Mouse (Mus musculus) embryonic fibroblast, embryonic 13.5 days (primary cell): Measurements from ENCODE around the gene Rora. TPM values are rescaled to one million over a fixed set of nuclear protein-coding genes. Genes with fewer than 3 reads are reported as not detected.

Experiments
- H3K27ac ChIP-seq: 2 replicates; pipeline ENCODE4 v1.5.1; 2012; ENCODE audit warnings: low read length, control low read depth, inconsistent platforms; ENCODE audit not compliant: insufficient read depth
- H3K4me1 ChIP-seq: 2 replicates; pipeline ENCODE4 v1.6.1; 2011; ENCODE audit warnings: low read length; ENCODE audit not compliant: control insufficient read depth, insufficient read depth
- H3K4me3 ChIP-seq: 2 replicates; pipeline ENCODE4 v1.5.1; 2011; ENCODE audit warnings: mild to moderate bottlenecking, control low read depth, low read length; ENCODE audit not compliant: insufficient read depth
- CTCF ChIP-seq: IDR thresholded peaks from 2 replicates; pipeline ENCODE4 v1.5.1; 2011; ENCODE audit warnings: mild to moderate bottlenecking, control low read depth, low read length, moderate library complexity, borderline replicate concordance; ENCODE audit not compliant: insufficient read depth
- POLR2A ChIP-seq: IDR thresholded peaks from 2 replicates; pipeline ENCODE4 v1.6.1; 2011; ENCODE audit warnings: low read depth, mild to moderate bottlenecking, control low read depth, low read length, moderate library complexity
- polyA plus RNA-seq: library from polyadenylated mRNA; stranded (reverse); fragments of >200 nt; gene quantifications from 2 replicates; pipeline ENCODE4 v1.2.4, GENCODE M21; 2011; ENCODE audit warnings: low read depth; ENCODE audit not compliant: missing spikeins, insufficient read length

Gene Rora
- polyA plus RNA-seq, 1 experiment: 11.2 TPM

DNA sequence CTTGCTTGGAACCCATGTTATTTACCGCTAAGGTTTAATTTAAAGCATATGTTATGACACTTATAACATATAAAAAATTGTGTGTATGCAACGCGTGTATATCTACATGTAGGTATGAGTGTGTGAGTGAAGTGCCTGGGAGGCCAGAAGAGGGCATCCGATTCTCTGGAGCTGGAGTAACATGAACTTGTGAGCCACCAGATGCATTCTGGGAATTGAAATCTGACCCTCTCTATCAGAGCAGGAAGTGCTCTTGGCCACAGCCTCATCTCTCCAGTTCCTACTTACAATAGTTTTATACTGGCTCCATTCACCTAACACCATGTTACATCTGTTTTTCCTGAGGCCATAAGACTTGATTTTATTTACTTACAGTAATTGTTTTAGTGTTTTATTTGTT, 238.8 kb downstream of the Rora start:
- Histone ChIP-seq H3K4me3 (no peak overlapping the region), H3K4me1 (no peaks in the 10 kb centered on the region), H3K27ac (no peak overlapping the region)
- TF ChIP-seq CTCF: no peak
- no peak for TF ChIP-seq POLR2A

DNA sequence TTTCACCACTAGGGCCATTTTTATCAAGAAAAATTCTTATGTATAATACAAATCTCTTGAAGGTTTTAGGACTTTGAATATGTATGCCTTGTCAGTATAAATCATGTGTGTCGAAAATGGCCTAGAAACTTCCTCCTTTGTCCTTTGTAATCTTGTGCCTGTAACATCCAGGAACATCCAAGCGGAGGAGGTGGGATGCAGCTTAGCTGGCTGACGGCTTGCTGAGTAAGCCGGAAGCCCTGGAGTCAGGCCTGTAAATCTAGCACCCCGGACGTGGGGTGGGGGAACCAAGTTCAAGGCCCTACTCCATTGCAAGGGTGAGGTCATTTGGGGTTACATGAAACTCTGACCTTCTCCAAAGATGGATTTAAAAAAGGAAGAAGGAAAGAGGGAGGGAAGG, 239.3 kb downstream of the Rora start:
- TF ChIP-seq CTCF: no peak
- no peak for TF ChIP-seq POLR2A
- no peaks in the 10 kb centered on the region for H3K4me1 ChIP-seq
- no peak overlapping the region for H3K4me3 ChIP-seq
- no peak overlapping the region for H3K27ac ChIP-seq

DNA sequence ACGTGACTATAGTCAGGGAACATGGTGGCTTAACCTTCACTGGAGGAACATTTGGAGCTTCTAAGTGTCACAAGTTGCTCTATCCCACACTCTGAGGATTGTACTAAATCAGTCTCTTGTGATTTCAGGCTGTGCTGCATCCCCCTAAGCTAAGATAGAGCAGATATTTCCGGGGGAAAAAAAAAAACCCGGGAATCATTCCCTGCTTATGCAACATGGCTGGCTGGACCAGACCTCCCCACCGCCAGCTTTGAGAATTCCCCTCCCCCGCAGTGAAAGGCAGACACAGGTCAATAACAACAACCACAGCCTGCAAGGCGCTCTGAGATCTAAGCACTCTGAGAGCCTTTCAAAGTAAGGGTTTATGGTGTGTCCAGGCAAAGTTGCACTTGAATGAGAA, 244.7 kb downstream of the Rora start:
- Histone ChIP-seq H3K4me1 (no peaks in the 10 kb centered on the region), H3K4me3 (no peak overlapping the region), H3K27ac (no peak overlapping the region)
- TF ChIP-seq CTCF (no peak), POLR2A (no peak)

DNA sequence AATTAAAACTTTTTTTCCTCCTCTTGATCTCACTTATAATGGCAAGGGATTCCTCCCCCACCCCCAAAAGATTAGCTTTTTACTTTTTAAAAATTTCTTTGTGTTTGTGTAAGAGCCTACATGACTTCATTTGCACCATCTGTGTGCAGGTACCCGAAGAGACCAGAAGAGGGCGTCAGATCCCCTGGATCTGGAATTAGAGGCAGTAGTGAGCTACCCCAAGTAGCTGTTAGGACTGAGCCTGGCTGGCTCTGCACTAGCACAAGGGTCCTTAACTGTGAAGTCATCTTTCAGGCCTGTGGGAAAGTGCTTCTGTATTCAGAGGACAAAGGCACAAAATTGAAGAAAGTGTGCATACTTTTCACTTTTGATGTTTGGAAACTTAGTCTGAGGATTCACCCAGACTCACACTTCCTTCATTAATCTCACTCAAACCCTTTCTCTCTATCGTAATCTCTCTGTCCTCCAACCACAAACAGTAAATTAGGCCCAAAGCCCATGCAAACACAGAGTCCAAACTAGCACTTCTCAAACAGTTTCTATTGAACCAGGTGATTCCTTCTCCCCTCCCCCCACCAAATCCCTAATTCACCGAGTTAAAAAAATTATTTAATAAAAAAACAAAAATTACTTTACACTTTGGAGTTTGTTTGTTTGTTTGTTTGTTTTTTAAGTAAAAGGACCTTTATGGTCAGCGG, 246.1 kb downstream of the Rora start:
- Histone ChIP-seq H3K4me3 (no peak overlapping the region), H3K27ac (no peak overlapping the region), H3K4me1 (no peaks in the 10 kb centered on the region)
- TF ChIP-seq POLR2A (no peak), CTCF (no peak)

DNA sequence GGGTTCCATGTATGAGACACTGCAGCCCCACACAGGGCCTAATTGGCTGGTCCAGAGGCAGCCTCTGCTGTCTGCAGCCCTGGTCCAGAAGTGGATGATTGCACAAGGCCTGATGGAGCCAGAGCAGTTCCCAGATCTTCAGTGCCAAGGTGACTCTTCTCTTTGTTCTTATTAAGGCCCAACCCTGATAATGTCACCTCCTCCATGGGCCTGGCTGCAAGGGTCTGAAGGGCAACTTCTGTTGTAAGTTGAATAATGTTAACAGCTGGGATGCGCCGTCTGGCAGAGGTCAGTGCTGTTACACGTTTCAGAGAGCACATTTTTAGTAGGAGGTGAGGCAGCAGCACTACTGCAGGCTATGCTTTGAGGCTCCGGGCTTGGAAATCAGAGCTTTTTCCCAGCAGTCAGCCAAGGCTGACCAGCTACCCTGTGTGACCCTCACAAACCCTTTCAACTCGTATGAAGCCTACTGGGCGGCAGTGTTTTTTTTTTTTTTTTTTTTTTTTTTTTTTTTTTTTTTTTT, 252.8 kb downstream of the Rora start:
- Histone ChIP-seq H3K4me3 (no peak overlapping the region), H3K4me1 (no peaks in the 10 kb centered on the region), H3K27ac (no peak overlapping the region)
- TF ChIP-seq CTCF: no peak
- no peak for TF ChIP-seq POLR2A

DNA sequence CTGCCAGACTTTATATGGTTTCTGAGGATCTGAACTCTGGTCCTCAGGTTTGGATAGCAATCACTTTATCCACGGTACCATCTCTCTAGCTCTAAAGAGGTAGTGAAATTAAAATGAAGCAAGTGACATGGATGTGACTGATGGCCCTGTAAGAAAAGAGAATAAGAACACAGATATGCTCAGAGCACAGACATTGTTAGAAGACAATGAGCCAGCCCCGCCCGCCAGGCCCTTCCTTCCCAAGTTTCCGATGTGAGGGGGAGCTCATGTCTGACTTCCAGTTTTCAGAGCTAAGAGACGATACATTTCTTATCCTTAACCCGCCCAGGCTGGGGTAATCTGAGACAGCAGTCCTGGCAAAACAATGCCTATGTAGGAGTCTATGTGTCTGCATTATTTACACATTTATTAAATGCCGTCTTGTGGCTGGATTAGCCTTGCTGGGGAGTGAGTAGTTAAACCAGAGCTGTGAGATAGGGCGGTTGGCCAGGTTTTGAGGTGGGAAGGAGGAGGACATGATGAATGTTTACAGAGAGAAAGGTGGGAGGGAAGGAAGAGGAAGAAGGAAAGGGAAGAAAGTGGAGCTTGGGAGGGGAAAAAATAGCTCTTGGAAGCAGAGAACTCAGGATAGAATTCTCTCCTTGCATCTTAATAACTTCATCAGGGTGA, 259.0 kb downstream of the Rora start:
- Histone ChIP-seq H3K4me3 (no peak overlapping the region), H3K27ac (no peak overlapping the region), H3K4me1 (no peaks in the 10 kb centered on the region)
- TF ChIP-seq CTCF (no peak), POLR2A (no peak)

DNA sequence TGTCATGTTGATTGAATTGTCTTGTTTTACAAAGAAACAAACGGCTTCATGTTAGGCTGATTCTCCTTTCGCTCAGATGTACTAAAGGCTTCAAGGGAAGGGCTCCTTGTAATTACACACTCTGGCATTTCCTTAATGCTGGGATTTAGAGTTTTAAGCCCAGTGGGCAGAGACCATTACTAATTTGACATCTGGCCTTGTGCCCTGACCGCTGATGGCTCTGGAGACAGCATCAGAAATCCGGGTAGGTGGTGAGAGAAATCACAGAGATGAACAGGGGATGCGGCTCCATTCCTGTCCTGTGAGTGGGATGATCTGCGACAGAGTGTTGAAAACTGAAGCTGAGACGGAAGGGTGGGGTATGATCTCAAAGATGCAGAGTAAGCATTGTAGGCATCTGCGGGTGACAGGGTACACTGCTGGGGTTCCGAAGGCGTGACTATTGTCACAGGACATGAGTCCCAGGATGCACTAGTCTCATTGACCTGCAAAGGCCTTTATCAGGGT, 259.7 kb downstream of the Rora start:
- TF ChIP-seq POLR2A: no peak
- Histone ChIP-seq H3K4me3 (no peak overlapping the region), H3K4me1 (no peaks in the 10 kb centered on the region), H3K27ac (no peak overlapping the region)

DNA sequence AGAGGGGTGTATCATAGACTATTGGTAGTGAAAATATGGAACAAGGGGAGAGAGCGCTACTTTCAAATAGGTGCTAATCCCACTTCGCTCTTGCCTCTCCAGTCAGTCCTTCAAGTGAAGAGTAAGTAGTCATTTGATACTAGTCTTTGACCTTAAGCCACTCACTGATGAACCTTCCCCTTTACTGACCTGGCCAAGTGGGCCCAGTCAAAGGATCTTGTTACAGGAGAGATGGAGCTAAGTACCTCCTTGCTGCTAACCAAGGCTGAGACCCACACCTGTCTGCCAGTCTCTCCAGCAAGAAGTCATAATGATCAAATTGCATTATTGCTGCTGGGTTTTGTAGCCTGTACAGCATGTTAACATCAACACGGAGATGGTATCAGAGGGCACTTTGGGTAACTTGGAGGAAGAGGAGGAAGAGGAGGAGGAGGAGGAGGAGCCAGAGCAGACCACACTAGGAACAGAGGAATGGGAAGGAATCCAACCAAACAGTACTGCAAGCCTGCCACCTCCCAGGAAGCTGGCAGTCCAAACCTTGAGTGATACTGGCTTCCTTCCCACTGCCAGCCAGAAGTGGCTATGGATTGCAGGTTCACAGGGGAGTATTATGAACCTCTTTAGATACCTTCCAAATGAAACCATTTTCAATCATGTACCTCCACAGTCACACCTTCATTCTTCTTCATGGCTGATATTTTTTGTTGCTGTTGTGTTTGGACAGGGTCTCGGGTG, 261.1 kb downstream of the Rora start:
- H3K27ac ChIP-seq: no peak overlapping the region
- no peak for TF ChIP-seq CTCF
- no peak for TF ChIP-seq POLR2A
- no peaks in the 10 kb centered on the region for H3K4me1 ChIP-seq
- H3K4me3 ChIP-seq: no peak overlapping the region

DNA sequence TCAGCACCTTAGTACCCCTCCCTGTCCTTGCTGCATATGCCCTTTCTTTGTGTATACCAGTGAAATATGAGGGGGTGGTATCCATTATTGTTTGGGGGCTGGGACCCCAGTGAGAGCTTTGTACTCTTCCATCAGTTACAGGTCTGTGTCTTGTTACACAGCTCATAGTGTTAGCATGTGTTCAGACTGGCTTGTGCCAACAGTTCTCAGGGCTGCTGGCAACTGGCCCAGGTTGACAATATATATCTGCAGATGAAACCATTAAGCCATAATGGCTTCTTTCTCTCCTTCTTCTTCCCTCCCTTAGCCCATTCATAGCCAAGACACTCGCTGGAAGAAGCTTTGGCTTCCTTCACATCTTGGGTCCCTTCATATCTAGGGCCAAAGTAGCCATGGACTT, 263.2 kb downstream of the Rora start:
- no peak overlapping the region for H3K4me3 ChIP-seq
- no peak for TF ChIP-seq CTCF
- TF ChIP-seq POLR2A: no peak
- H3K27ac ChIP-seq: no peak overlapping the region
- no peaks in the 10 kb centered on the region for H3K4me1 ChIP-seq

DNA sequence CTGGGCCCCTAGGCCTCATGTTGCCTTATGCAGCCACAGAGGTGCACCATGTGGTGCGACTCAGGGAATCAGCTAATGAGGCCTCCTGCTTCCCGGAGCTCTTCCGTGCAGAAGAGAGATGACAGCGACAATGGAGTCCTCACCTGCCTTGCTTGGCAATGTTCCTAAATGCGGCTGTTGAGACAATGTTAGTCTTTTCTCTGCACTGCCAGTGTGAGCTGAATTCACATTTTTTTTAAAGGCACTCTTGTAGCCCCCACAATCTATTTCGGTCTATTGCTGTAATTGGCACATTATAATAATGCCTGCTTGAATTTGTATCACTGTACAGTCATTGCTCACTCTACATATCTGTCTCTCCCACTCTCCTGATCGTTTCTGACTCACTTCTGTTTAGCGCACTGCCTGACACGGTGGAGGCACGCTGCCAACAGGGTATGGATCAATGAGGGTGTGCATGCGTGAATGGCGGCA, 269.6 kb downstream of the Rora start:
- no peak overlapping the region for H3K4me3 ChIP-seq
- H3K4me1 ChIP-seq: no peaks in the 10 kb centered on the region
- no peak overlapping the region for H3K27ac ChIP-seq
- no peak for TF ChIP-seq POLR2A
- TF ChIP-seq CTCF: no peak
